Mouse (Mus musculus): ENCODE data around the gene Hist1h2be.
"Not testable (repeated sequence)": the region's sequence is repeated elsewhere in the genome, so short reads cannot be mapped to it uniquely, and the experiment has no call there.

The Hist1h2be gene

GRCm38 (mm10) chr13:23573034-23573897 is 47.7 kb downstream of the Hist1h2be start:
- not testable (repeated sequence) for DNase-seq (ENCODE audit: low spot score)

DNA sequence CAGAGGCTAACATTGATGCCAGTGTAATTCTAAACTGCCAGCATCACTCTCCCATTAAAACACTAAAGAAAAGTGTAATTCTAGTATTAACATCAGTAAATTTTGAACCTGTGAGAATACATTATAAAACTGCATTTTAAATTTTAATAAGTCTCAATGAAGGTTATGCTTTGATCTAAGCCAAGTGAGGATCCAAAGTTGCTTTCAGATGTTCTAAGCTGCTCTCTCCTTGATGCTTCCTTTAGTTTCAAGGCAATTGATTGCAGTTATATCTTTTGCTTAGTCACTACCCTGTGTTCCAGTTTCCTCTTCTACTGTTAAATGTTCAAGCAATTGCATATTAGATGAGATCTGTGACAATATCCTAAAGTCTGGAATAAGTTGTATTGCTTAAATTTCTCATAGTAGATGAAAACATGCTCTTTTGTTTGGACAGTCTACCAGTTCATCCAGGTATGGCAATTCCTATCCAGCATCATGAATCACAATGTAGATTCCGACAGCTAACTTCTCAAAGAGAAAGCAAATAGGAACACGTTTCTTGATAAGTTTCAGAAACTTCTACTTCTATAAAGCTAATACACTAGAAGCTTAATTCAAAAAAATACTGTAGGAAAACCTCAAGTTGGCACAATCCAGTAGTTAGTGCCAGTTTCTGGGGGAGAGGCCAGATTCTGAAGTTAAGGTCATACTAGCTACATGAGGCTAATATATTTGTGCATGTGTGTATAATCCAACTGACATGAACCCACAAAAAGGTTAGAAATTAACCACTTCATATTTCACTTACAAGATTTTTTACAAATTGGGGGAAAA is 48.5 kb downstream of the Hist1h2be start:
- peak; percentile 18 for DNase-seq (ENCODE audit: low spot score)

- DNase-seq (ENCODE audit: low spot score), result peak; percentile 32
Measured at GRCm38 (mm10) chr13:23571504-23572217, 49.3 kb downstream of the Hist1h2be start.

GRCm38 (mm10) chr13:23571022-23571503 is 49.9 kb downstream of the Hist1h2be start, which contains the start of the genes Hist1h2ae and Hist1h2bg:
TSS of gene Hist1h2ae (minus strand) at chr13:23571220.
TSS of gene Hist1h2bg (plus strand) at chr13:23571396.
- DNase-seq (ENCODE audit: low spot score), result peak; percentile 94

GRCm38 (mm10) chr13:23570261-23571021 is 50.5 kb downstream of the Hist1h2be start:
- DNase-seq (ENCODE audit: low spot score), result peak; percentile 33

DNA sequence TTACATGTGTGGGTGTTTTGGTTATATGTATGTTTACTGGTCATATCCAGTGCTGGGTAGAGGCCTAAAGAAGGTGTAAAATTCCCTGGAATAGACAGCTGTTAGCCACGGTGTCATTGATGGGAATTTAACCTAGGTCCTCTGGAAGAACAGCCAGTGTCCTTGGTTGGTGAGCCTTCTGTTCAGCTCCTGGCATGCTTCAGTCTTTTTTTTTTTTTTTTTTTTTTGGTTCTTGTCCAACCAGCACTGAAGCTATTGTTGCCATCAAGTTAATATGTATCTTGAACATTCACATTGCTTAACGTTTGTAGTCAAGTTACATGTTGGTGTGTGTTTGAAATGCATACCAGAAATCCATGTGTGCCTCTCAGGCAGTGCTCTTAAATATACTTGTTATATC is 56.4 kb downstream of the Hist1h2be start:
- DNase-seq (ENCODE audit: low spot score), result no peak

DNA sequence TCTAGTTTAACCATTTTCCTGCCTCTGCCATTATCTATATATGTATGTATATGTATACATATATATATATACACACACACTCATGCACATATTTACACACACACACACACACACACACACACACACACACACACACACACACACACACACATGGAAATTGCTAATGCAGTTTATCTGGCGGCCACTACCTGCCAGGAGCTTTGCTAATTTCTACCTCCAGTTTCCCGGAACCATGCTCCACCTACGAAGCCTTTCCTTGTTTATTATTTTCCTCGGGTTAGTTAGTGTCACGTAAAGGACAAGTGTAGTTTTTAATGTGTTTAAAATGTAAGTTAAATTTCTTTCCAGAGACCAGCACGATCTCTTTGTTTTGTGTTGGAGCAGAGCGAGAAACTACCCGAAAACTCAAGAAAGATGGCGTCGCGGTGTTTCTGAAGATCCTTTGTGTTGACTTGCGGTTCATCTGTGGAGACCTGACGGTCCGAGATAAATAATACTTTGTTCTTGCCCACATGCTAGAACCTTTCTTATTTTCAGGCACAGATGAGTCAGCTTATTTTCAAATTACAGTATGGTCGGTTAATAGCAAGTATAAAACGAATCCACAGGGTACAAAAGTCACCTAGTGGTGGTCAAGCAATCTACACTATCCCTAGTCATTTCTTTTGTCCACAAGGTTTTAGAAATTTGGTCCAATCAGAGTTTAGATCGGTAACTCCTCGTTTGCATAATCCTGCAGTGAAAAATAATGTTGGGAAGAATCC is 58.0 kb downstream of the Hist1h2be start:
- peak; percentile 86 for DNase-seq (ENCODE audit: low spot score)

DNA sequence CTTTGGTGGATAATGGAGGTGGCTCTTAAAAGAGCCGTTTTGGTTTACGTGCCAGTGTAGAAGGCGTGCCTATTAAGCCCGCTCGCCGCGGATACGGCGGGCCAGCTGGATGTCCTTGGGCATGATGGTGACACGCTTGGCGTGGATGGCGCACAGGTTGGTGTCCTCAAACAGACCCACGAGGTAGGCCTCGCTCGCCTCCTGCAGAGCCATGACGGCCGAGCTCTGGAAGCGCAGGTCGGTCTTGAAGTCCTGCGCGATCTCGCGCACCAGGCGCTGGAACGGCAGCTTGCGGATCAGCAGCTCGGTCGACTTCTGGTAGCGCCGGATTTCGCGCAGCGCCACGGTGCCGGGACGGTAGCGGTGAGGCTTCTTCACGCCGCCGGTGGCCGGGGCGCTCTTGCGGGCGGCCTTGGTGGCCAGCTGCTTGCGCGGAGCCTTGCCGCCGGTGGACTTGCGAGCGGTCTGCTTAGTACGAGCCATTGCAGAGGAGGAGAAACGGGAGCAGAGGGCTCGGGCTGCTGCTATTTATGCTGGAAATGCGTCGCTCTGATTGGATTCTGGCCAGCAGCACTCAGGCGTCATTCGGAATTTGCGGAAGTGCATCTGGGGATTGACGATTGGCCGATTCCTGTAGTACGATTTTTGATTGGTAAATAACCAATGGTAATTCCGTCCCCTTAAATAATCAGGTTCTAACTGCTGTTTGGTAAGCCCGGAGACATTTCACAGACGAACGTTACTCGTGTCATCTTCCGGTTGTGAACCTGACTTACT is 58.9 kb downstream of the Hist1h2be start, which contains the start of gene Hist1h3e:
Gene Hist1h3e, minus strand, starts transcription at position 487 of the 777 bp plus-strand sequence.
- DNase-seq (ENCODE audit: low spot score), result peak; percentile 96

GRCm38 (mm10) chr13:23561531-23561882 is 59.4 kb downstream of the Hist1h2be start:
- DNase-seq (ENCODE audit: low spot score), result not testable (repeated sequence)

DNA sequence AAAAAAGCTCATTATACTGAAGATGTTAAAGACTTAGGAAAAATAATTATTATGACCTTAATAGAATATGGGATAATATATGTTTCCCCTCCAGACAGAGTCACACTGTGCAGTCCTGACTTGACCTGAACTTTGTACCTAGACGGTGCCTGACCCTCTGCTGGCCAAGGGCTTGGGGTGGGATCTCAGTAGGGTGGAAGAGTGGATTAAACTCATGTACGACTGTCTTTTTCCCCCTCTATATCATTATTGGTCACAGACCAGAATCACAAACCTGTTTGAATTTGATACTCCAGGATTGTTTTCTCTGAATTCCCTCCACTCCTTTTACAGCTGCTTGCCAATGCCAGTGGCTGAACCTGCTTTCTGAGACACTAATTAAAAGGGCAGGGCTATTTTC is 60.2 kb downstream of the Hist1h2be start:
- not testable (repeated sequence) for DNase-seq (ENCODE audit: low spot score)

GRCm38 (mm10) chr13:23556906-23557305 is 64.0 kb downstream of the Hist1h2be start:
- DNase-seq (ENCODE audit: low spot score), result no peak

DNA sequence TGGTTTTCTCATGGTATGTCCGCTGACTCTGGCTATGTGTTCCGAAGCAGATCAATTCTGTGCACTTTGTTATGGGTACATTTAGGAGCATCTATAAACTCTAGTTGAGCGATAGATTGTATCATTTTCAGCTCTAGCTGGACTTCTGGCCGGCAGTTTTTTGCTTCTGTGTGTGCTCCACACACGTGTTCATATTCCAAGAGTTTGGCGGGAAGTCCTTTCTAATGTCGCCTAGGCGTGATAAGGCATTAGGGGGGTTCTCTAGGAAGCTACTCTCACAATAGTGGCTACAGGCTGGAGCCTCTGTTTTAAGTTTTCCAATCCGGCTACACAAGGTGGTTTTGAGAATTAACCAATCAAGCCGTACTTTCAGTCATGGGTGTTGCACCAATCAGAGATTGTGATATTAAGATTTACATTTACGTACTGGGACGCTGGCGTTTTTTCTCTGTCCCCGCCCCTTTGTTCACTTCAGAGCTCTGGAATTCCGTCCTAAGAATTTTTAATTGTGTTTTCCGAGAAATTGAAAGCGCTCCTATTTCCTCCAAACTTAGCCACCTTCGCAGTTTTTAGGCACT is 65.0 kb downstream of the Hist1h2be start:
- DNase-seq (ENCODE audit: low spot score), result peak; percentile 92

DNA sequence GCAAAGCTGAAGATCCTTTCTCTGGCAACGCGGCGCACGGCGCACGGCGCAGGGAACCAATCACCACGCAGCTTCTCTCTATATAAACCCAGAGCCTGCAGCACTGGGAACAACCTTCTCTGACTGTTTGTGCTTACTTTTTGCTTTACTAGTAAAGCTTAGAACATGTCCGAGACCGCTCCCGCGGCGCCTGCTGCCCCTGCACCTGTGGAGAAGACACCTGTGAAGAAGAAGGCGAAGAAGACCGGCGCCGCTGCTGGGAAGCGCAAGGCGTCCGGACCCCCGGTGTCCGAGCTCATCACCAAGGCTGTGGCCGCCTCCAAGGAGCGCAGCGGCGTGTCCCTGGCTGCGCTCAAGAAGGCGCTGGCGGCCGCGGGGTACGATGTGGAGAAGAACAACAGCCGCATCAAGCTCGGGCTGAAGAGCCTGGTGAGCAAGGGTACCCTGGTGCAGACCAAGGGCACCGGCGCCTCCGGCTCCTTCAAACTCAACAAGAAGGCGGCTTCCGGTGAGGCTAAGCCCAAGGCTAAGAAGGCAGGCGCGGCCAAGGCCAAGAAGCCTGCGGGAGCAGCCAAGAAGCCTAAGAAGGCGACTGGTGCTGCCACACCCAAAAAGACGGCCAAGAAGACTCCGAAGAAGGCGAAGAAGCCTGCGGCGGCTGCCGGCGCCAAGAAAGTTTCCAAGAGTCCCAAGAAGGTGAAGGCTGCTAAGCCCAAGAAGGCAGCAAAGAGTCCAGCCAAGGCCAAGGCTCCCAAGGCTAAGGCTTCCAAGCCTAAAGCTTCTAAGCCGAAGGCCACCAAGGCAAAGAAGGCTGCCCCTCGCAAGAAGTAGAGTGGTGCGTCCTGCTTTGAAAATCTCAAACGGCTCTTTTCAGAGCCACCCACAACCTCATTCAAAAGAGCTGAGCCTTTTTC is 65.7 kb downstream of the Hist1h2be start:
- DNase-seq (ENCODE audit: low spot score), result peak; percentile 80

GRCm38 (mm10) chr13:23554393-23554792 is 66.5 kb downstream of the Hist1h2be start:
- no peak for DNase-seq (ENCODE audit: low spot score)

DNA sequence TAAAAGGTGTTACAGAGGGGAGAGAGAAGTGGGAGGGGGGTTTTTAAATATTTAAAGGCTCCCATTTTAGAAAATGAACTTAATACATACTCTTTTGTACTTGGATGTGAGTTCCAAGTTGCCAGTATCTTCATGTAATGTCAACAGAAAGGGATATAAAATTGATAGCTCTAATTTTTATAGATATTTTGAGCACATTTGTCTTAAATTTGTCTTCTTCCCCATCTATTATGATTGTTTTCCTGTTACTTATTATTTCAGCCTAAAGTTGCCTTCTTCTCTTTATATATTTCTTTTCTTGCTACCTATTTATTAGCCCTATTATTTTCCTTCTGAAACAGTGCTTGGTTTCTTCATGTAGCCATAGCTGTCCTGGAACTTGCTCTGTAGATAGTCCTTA is 68.0 kb downstream of the Hist1h2be start, which contains the start of gene Hist1h1d:
Gene Hist1h1d, plus strand, starts transcription at position 301 of the 400 bp plus-strand sequence.
- DNase-seq (ENCODE audit: low spot score), result no peak

DNA sequence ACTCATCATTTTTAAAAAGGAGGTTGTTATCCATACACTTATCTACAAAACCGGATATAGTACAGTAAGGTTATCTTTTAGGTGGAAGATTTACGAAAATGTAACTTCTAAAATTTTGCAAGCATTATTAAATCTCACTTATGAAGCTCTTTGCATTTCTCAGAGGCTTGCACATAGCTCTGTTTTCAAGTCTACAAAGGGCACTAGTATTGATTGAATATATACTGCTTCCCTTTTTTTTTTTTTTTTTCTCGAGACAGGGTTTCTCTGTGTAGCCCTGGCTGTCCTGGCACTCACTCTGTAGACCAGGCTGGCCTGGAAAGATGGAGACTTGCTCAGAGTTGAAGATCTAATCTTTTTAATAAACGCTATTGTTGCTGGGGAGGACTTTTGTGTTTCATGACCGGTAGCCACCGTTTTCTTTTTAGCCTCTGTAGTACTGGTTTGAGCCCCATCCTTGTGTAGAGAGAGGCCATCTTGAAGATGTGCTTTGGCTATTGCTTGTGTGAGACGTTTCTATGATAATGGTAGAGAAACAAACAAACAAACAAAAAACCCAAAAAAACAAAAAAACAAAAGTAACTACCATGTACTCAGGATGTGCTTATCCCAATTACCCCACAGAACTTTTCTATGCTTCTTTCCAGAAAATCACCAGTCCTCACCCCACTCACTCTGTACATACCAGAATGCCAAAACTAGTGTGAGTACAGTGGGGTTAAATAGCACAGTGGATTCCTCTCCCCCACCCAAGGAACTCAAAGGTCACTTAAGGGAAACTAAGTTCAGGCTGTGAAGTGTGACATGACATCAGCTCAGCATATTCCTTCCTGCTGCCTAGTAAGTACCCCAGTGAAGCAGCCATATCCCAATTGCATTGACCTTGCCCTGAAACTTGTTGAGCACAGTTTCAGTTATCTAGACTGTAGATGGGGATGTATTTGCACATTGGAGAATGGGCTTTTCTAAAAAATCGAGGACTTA is 68.7 kb downstream of the Hist1h2be start:
- DNase-seq (ENCODE audit: low spot score), result no peak
